Mouse (Mus musculus) hindbrain, embryonic 16.5 days (tissue): ENCODE results near the gene Sema3a. TPM values are rescaled to one million over a fixed set of nuclear protein-coding genes. Genes with fewer than 3 reads are reported as not detected.

Experiments used
- ATAC-seq: fragments of 200-750 bp; cut with Nextera tagmentation; 2 replicates; pipeline ENCODE4 v1.8.0; 2017; ENCODE audit warnings: moderate TSS enrichment, moderate library complexity
- H3K27ac ChIP-seq: fragments of 300-500 bp; sonication (generic); 2 replicates; pipeline ENCODE4 v1.5.1; 2014; ENCODE audit warnings: low read depth, mild to moderate bottlenecking, control low read depth, low read length, moderate library complexity
- H3K27me3 ChIP-seq: fragments of 300-500 bp; sonication (generic); replicated peaks from 2 replicates; pipeline ENCODE4 v1.6.1; 2014; ENCODE audit warnings: low read length; ENCODE audit not compliant: control insufficient read depth, insufficient read depth
- H3K36me3 ChIP-seq: fragments of 300-500 bp; sonication (generic); 2 replicates; pipeline ENCODE4 v1.6.1; 2014; ENCODE audit warnings: mild to moderate bottlenecking, low read length, moderate library complexity, mixed read lengths; ENCODE audit not compliant: control insufficient read depth, insufficient read depth
- H3K4me1 ChIP-seq: fragments of 300-500 bp; sonication (generic); 2 replicates; pipeline ENCODE4 v1.6.1; 2014; ENCODE audit warnings: low read depth, low read length; ENCODE audit not compliant: control insufficient read depth, insufficient read depth
- H3K4me2 ChIP-seq: fragments of 300-500 bp; sonication (generic); 2 replicates; pipeline ENCODE4 v1.6.1; 2014; ENCODE audit warnings: mild to moderate bottlenecking, low read length, control low read depth, moderate library complexity
- H3K4me3 ChIP-seq: fragments of 300-500 bp; sonication (generic); 2 replicates; pipeline ENCODE4 v1.5.1; 2014; ENCODE audit warnings: mild to moderate bottlenecking, low read length, control low read depth, moderate library complexity
- H3K9ac ChIP-seq: fragments of 300-500 bp; sonication (generic); 2 replicates; pipeline ENCODE4 v1.6.1; 2014; ENCODE audit warnings: low read depth, mild to moderate bottlenecking, control low read depth, low read length, moderate library complexity
- H3K9me3 ChIP-seq: fragments of 300-500 bp; sonication (generic); 2 replicates; pipeline ENCODE4 v1.6.1; 2014; ENCODE audit warnings: mild to moderate bottlenecking, low read length, moderate library complexity; ENCODE audit not compliant: control insufficient read depth
- WGBS: fragments of 180-500 bp; shearing (Covaris S2); extraction: QIAGEN DNeasy Blood & Tissue Kit; methylation state at CpG from one replicate; pipeline ENCODE4 v1.1.7; 2014; 5-methylcytosine and 5-hydroxymethylcytosine counted together
- polyA plus RNA-seq: library from polyadenylated mRNA; unstranded; fragments of >200 nt; fragmentation: Nextera tagmentation; extraction: Ambion mirVana; gene quantifications from 2 replicates; pipeline ENCODE4 v1.2.1, GENCODE M21; 2015

Gene Sema3a
- polyA plus RNA-seq, 1 experiment from 2014 or later: 24.1 TPM

DNA sequence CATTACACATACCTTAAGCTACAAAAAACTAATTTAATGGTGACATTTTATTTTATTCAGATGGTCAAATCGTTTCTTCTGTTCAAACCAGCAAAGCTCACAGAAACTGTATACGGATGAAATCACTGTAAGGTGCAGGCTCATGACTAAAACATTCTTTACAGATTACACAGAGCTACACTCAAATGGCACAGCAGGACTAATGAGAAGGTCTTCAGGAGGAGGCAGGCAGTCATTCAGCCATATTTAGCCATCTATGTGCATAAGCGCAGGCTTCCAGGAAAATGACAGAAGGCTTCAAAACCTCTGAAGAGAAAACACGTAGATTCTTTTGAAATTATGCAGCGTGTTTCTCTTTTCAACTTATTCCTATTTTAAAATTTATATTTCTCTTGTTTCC is 24.7 kb downstream of the Sema3a start:
- ATAC-seq: no peak
- no peaks in the 10 kb centered on the region for H3K27me3 ChIP-seq
- no peaks in the 10 kb centered on the region for H3K4me1 ChIP-seq
- no peak overlapping the region for H3K4me3 ChIP-seq
- H3K27ac ChIP-seq: no peak overlapping the region
- no peaks in the 10 kb centered on the region for H3K36me3 ChIP-seq
- H3K4me2 ChIP-seq: no peak overlapping the region
- H3K9ac ChIP-seq: no peak overlapping the region
- 66% methylated on average over 5 of the region's 5 CpGs for WGBS
- no peaks in the 10 kb centered on the region for H3K9me3 ChIP-seq

DNA sequence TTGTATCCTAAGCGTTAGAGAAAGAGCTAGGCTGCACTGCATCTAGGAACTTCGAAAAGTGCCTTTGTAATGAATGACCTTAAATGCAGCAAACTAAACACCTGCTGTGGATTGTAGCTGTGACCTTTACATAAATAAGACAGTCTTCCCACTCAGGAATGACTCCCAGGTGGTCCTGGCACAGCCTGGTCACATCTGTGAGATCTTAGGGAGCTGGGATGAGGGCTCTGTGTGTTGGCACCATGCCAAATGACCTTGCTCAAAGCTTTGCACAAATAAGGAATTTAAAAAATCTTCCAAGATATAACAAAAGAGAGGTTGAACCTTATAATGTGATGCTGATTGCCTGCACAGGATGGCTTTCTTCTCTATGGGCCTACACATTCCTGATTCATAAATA is 25.8 kb downstream of the Sema3a start:
- Histone ChIP-seq H3K4me2 (no peak overlapping the region), H3K9ac (no peak overlapping the region), H3K9me3 (no peaks in the 10 kb centered on the region), H3K27me3 (no peaks in the 10 kb centered on the region), H3K4me3 (no peak overlapping the region), H3K4me1 (no peaks in the 10 kb centered on the region), H3K36me3 (no peaks in the 10 kb centered on the region), H3K27ac (no peak overlapping the region)
- ATAC-seq: 0 out of 2 replicates have a peak, but pooled peaks have one; percentile 27
- WGBS: 57% methylated on average over 2 of the region's 2 CpGs

DNA sequence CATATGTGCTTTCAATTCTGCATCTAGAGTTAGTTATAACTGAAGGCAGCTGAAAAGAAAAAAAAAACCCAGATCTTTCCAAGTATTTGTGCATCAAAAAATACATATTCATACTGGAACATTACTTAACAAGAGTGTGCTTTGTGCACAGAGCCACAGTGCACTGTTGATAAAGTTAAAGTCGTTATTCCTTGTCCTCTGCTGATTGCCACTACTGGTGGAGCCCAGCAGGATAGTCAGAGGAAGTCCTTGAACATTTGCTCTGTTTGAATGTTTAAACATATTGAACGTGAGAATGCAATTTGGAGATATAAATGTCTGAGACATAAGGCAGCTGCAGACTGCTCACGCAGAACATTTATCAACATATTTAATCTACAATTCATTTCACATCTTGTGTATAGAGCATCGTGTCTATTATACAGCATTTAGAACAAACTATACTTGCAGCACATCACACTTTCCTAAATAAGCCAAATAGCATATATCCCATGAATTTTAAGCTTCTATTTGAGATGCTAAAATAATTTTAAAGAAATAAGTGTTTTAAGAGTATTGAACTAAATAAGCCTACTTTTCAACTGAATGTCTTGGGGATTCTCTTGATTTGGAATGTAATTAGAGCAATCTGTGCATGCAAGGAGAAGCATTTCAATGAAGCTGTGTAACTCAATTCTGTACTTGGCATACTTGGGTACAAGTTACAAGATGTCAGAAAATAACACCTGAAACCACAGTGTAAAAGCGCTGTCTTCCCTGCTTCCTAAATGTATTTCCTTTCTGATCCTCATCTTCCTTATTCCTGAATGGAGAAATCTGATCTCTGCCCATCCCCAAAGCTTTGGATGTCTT is 32.8 kb downstream of the Sema3a start:
- no peaks in the 10 kb centered on the region for H3K4me1 ChIP-seq
- no peak overlapping the region for H3K9ac ChIP-seq
- 63% methylated on average over 5 of the region's 5 CpGs for WGBS
- H3K36me3 ChIP-seq: no peaks in the 10 kb centered on the region
- no peak overlapping the region for H3K27ac ChIP-seq
- no peak for ATAC-seq
- H3K4me2 ChIP-seq: no peak overlapping the region
- H3K27me3 ChIP-seq: no peaks in the 10 kb centered on the region
- H3K9me3 ChIP-seq: no peaks in the 10 kb centered on the region
- H3K4me3 ChIP-seq: no peak overlapping the region

DNA sequence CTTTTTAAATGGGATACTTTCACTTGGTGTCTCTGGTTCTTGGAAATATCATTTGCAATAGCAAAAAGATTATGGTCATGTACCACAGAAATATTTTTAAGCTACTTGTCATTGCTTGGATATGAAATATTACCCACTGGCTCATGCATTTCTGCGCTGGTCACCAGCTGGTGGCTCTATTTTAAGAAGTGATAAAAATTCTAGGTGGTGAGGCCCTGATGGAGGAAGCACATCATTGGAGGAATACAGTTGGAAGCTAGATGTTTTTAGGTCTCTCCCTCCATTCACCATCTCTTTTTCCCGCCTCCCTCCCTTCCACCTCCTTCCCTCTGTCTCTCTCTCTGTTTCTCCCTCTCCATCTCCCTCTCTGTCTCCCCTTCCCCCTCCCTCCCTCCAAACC is 57.0 kb downstream of the Sema3a start:
- no peak overlapping the region for H3K27ac ChIP-seq
- ATAC-seq: no peak
- no peak overlapping the region for H3K9ac ChIP-seq
- no peak overlapping the region for H3K4me3 ChIP-seq
- H3K27me3 ChIP-seq: no peaks in the 10 kb centered on the region
- no peaks in the 10 kb centered on the region for H3K36me3 ChIP-seq
- 87% methylated on average over 2 of the region's 2 CpGs for WGBS
- H3K4me1 ChIP-seq: no peaks in the 10 kb centered on the region
- no peak overlapping the region for H3K4me2 ChIP-seq
- H3K9me3 ChIP-seq: no peaks in the 10 kb centered on the region

DNA sequence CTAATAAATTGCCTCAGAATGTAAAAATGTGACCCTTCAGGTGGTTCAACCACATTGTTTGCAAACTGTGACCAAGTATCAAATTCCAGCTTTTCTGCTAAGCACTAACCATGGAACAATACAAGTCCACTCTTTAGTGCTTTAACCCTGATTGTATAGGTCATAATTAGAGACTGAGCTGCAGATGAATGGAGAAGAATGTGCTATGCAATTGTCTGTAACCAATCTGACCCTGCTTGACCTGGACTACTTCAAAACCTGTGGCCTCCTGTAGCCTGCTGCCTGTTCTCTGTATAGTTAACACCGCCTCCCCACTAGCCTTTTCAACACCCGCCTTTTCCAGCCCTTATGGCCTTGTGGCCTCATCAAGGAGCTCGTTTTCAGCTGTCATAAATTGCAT is 72.7 kb downstream of the Sema3a start:
- Histone ChIP-seq H3K4me1 (no peaks in the 10 kb centered on the region), H3K27ac (no peak overlapping the region), H3K4me2 (no peak overlapping the region), H3K9ac (no peak overlapping the region), H3K27me3 (no peaks in the 10 kb centered on the region), H3K4me3 (no peak overlapping the region), H3K36me3 (no peaks in the 10 kb centered on the region), H3K9me3 (no peaks in the 10 kb centered on the region)
- 19% methylated on average over 3 of the region's 3 CpGs for WGBS
- ATAC-seq: no peak

DNA sequence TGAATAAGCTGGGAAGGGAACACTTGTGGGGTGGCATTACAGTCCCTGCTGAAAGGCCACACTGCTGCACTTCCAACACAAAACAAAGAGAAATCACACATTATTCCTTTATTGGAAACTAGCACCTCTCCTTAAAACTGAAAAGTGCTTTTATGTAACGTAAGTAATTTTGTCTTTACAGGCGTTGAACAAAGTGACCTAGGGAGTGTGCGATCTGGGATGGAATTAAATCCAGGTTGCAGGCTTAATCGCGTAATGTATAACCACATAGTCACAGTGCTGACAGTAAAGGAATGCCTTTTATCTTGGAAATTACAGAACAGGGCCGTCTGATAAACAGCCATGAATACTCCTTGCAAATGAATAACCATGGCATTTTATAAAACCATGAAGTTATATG is 74.5 kb downstream of the Sema3a start:
- Histone ChIP-seq H3K27ac (no peak overlapping the region), H3K9me3 (no peaks in the 10 kb centered on the region), H3K4me3 (no peak overlapping the region), H3K36me3 (no peaks in the 10 kb centered on the region), H3K4me1 (no peaks in the 10 kb centered on the region), H3K4me2 (no peak overlapping the region), H3K27me3 (no peaks in the 10 kb centered on the region), H3K9ac (no peak overlapping the region)
- ATAC-seq: no peak
- WGBS: 68% methylated on average over 6 of the region's 6 CpGs

DNA sequence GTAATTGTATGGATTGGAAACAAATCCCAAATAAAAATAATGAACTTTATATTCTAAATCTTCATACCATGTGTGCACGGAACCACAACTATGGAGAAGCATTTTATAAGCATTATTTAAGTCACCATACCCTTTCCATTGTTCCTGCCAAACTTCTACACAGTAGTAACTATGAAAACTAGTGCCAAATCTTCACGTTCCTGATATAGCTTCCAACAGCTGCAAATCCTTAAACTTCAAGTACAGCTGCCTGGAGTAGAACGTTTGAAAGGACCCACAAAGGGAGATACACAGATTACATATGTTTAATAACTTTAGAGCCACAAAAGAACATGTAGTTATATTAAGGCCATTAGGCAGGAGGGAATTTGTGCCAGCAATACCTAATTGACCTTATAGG is 130.1 kb downstream of the Sema3a start:
- Histone ChIP-seq H3K36me3 (no peaks in the 10 kb centered on the region), H3K4me3 (no peak overlapping the region), H3K4me1 (no peaks in the 10 kb centered on the region), H3K9me3 (no peaks in the 10 kb centered on the region), H3K4me2 (no peak overlapping the region), H3K27ac (no peak overlapping the region), H3K9ac (no peak overlapping the region), H3K27me3 (no peaks in the 10 kb centered on the region)
- no peak for ATAC-seq
- WGBS: 66% methylated on average over 3 of the region's 3 CpGs

DNA sequence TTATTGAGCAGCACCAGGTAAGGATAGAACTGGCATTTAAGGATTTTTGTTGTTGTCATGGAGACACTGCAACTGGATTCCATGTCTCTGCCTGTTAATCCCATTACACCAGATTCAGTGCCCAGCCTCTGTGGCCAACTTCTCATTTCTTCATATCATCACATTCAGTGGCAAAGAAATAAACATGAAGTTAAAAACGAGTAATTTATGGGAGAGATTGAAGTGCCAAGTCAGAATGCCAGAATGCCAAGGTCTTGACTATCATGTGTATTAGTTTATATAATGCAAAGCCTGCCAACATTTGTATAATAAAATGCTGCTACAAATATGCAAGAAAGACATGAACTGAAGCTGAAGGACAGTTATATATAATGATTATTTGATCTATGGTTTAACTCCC is 131.1 kb downstream of the Sema3a start:
- no peak overlapping the region for H3K9ac ChIP-seq
- no peak overlapping the region for H3K4me3 ChIP-seq
- no peak overlapping the region for H3K27ac ChIP-seq
- H3K9me3 ChIP-seq: no peaks in the 10 kb centered on the region
- H3K36me3 ChIP-seq: no peaks in the 10 kb centered on the region
- WGBS: 72% methylated on average over 1 of the region's 1 CpGs
- no peak overlapping the region for H3K4me2 ChIP-seq
- H3K4me1 ChIP-seq: no peaks in the 10 kb centered on the region
- no peaks in the 10 kb centered on the region for H3K27me3 ChIP-seq
- no peak for ATAC-seq

DNA sequence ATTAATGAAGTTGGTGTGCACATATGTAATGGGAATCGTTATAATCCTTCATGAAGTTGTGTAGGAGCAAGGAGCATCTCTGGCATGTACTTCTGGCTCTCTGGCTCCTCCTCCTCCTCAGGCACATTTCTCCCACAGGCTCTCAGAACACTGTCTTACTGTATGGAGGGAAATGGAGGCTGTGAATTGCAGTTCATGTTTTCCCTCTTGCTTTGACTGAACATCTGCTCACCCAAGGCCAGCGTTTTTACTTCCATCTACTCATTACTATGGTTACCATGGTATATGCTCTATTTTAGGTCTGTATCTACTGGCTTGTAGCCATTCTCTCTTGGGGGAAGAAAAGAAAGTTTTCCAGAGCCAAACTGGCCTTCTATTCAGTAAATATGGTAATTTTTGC is 137.9 kb downstream of the Sema3a start:
- H3K9me3 ChIP-seq: no peaks in the 10 kb centered on the region
- no peaks in the 10 kb centered on the region for H3K27me3 ChIP-seq

More for the DNA sequence above, 137.9 kb downstream of the Sema3a start:
- 46% methylated on average over 2 of the region's 2 CpGs for WGBS
- Histone ChIP-seq H3K9ac (no peak overlapping the region), H3K4me3 (no peak overlapping the region), H3K27ac (no peak overlapping the region), H3K4me2 (no peak overlapping the region), H3K36me3 (no peaks in the 10 kb centered on the region), H3K4me1 (no peaks in the 10 kb centered on the region)
- peak; percentile 91 for ATAC-seq
